Mouse (Mus musculus): ENCODE results near the gene Trim3.

Gene Trim3

DNA sequence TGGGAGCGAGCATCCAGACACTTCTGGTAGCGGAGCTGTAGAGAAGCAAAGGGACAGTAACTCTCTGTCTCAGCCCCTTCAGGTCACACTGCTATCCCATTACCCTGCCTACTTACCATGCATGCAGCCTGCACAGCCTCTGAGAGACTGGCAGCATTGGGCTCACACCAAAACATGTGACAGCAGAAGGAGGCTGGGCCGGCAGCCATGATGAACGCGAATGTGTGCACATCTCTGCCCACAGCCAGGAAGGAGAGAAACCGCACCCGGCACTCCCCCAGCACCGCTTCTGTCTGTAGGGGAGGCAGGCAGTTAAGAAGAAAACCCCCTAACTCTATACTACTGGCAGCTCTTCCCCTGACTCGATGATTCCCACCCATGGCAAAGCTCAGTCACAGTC, 74.4 kb downstream of the Trim3 start:
- CTCF ChIA-PET: no interaction called here

DNA sequence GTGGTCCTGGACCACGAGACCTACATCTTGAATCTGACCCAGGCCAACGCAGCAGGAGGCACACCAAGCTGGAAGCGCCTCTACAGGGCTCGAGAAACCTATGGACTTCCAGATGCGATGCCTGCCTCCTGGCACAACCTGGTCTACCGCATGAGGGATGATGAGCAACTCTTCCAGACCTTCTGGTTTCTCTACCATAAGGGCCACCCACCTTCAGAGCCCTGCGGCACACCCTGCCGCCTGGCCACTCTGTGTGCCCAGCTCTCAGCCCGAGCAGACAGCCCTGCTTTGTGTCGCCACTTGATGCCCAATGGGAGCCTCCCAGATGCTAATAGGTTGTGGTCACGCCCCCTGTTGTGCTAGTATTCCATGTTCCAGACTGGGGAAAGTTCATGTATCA, 75.7 kb downstream of the Trim3 start:
- CTCF ChIA-PET: no interaction called here

DNA sequence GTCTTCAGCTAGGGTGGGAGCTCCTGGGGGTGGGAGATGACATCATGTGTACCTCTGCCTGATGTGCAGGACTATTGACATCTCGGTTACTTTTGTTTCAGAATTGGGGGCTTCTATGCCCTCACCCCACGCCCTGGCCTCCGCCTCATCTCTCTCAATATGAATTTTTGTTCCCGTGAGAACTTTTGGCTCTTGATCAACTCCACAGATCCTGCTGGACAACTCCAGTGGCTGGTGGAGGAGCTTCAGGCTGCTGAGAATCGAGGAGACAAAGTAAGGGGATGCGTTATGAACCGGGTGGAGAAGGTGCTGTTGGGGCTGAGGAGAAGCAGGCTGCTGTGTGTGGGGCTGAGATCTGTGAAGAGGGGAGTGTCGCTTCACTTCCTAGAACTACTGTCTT, 77.0 kb downstream of the Trim3 start:
- CTCF ChIA-PET: no interaction called here

DNA sequence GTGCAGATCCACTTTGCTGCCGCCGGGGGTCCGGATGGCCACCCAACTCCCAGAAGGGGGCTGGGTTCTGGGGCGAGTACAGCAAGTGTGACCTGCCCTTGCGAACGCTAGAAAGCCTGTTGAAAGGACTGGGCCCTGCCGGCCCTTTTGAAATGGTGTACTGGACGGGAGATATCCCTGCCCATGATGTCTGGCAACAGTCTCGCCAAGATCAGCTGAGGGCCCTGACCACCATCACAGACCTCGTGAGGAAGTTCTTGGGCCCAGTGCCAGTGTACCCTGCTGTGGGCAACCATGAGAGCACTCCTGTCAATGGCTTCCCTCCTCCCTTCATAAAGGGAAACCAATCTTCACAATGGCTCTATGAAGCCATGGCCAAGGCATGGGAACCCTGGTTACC, 77.8 kb downstream of the Trim3 start:
- CTCF ChIA-PET: no interaction called here
